Mouse (Mus musculus) heart, postnatal 0 days (tissue): ENCODE measurements around the gene Ush1g. TPM values are rescaled to one million over a fixed set of nuclear protein-coding genes. Genes with fewer than 3 reads are reported as not detected.

Experiments used
- ATAC-seq: fragments of 200-750 bp; cut with Nextera tagmentation; 2 replicates; pipeline ENCODE4 v1.8.0; 2017; ENCODE audit warnings: low read depth, moderate number of reproducible peaks, moderate library complexity; ENCODE audit not compliant: insufficient read depth
- DNase-seq: peaks from one replicate; pipeline ENCODE4 v3.0.0-alpha.2; 2016; ENCODE audit warnings: low spot score
- H3K27ac ChIP-seq: fragments of 300-500 bp; sonication (generic); 2 replicates; pipeline ENCODE4 v1.5.1; 2014; ENCODE audit warnings: low read depth, mild to moderate bottlenecking
- H3K27me3 ChIP-seq: fragments of 300-500 bp; sonication (generic); 2 replicates; pipeline ENCODE4 v1.6.1; 2014; ENCODE audit warnings: low read length, mixed read lengths; ENCODE audit not compliant: control insufficient read depth, insufficient read depth
- H3K36me3 ChIP-seq: fragments of 300-500 bp; sonication (generic); replicated peaks from 2 replicates; pipeline ENCODE4 v1.6.1; 2014; ENCODE audit warnings: low read length, mixed read lengths; ENCODE audit not compliant: control insufficient read depth, insufficient read depth
- H3K4me1 ChIP-seq: fragments of 300-500 bp; sonication (generic); 2 replicates; pipeline ENCODE4 v1.6.1; 2014; ENCODE audit warnings: antibody characterized with exemption; ENCODE audit not compliant: control insufficient read depth, insufficient read depth
- H3K4me2 ChIP-seq: fragments of 300-500 bp; sonication (generic); 2 replicates; pipeline ENCODE4 v1.6.1; 2014; ENCODE audit warnings: low read depth, mild to moderate bottlenecking, low read length, moderate library complexity
- H3K4me3 ChIP-seq: fragments of 300-500 bp; sonication (generic); 2 replicates; pipeline ENCODE4 v1.5.1; 2014; ENCODE audit warnings: low read depth, low read length
- H3K9ac ChIP-seq: fragments of 300-500 bp; sonication (generic); replicated peaks from 2 replicates; pipeline ENCODE4 v1.6.1; 2014; ENCODE audit warnings: low read depth, low read length, mixed read lengths
- H3K9me3 ChIP-seq: fragments of 300-500 bp; sonication (generic); replicated peaks from 2 replicates; pipeline ENCODE4 v1.6.1; 2016; ENCODE audit warnings: low read length; ENCODE audit not compliant: control insufficient read depth
- CTCF ChIP-seq: IDR thresholded peaks from 2 replicates; pipeline ENCODE4 v1.5.1; 2016; ENCODE audit warnings: antibody characterized with exemption, control low read depth, low read depth
- EP300 ChIP-seq: IDR thresholded peaks from 2 replicates; pipeline ENCODE4 v1.6.1; 2016; ENCODE audit warnings: antibody characterized with exemption, low read depth
- WGBS: fragments of 180-500 bp; shearing (Covaris S2); extraction: QIAGEN DNeasy Blood & Tissue Kit; methylation state at CpG from one replicate; pipeline ENCODE4 v1.1.7; 2014; 5-methylcytosine and 5-hydroxymethylcytosine counted together
- polyA plus RNA-seq: library from polyadenylated mRNA; unstranded; fragments of >200 nt; fragmentation: Nextera tagmentation; extraction: Ambion mirVana; gene quantifications from 2 replicates; pipeline ENCODE4 v1.2.1, GENCODE M21; 2015
- total RNA-seq: library from RNA; depleted of rRNA; stranded (reverse); fragments of >200 nt; gene quantifications from 2 replicates; pipeline ENCODE4 v1.2.3, GENCODE M21; 2014; ENCODE audit warnings: low replicate concordance

The Ush1g gene
- total and polyA plus RNA-seq, 2 experiments from 2014 or later: 0.03 TPM; not detected in 1

GRCm38 (mm10) chr11:115270148-115270861, 51.5 kb downstream of the Ush1g start:
- DNase-seq (peak; percentile 63), ATAC-seq (peak; percentile 12; the same call in 1 of the 2 replicates)
- Histone ChIP-seq H3K4me2 (no peak overlapping the region), H3K4me3 (no peak overlapping the region), H3K4me1 (peaks cover 9% of the 10 kb centered on the region; the same call in 1 of the 2 replicates), H3K9me3 (no peaks in the 10 kb centered on the region), H3K9ac (no peak overlapping the region), H3K27me3 (peaks cover 34% of the 10 kb centered on the region), H3K36me3 (peaks cover 6% of the 10 kb centered on the region; the same call in 1 of the 2 replicates), H3K27ac (no peak overlapping the region)
- no peak for TF ChIP-seq EP300
- peak; percentile 92 for TF ChIP-seq CTCF
- 26% methylated on average over 19 of the region's 19 CpGs for WGBS

GRCm38 (mm10) chr11:115269330-115270066, 52.3 kb downstream of the Ush1g start:
- Histone ChIP-seq H3K4me1 (peaks cover 13% of the 10 kb centered on the region; the same call in 1 of the 2 replicates), H3K9ac (no peak overlapping the region), H3K36me3 (peaks cover 6% of the 10 kb centered on the region; the same call in 1 of the 2 replicates), H3K4me2 (no peak overlapping the region), H3K9me3 (no peaks in the 10 kb centered on the region), H3K27ac (no peak overlapping the region), H3K4me3 (no peak overlapping the region), H3K27me3 (peaks cover 42% of the 10 kb centered on the region)
- WGBS: 89% methylated on average over 26 of the region's 27 CpGs
- no peak for DNase-seq
- ATAC-seq: no peak
- no peak for TF ChIP-seq EP300
- TF ChIP-seq CTCF: no peak

- Histone ChIP-seq H3K4me1 (peaks cover 13% of the 10 kb centered on the region; the same call in 1 of the 2 replicates), H3K27me3 (peaks cover 57% of the 10 kb centered on the region), H3K4me3 (no peak overlapping the region), H3K4me2 (no peak overlapping the region), H3K27ac (no peak overlapping the region), H3K9ac (no peak overlapping the region), H3K36me3 (peaks cover 6% of the 10 kb centered on the region; the same call in 1 of the 2 replicates), H3K9me3 (no peaks in the 10 kb centered on the region)
- 85% methylated on average over 11 of the region's 11 CpGs for WGBS
- no peak for DNase-seq
- TF ChIP-seq CTCF (no peak), EP300 (no peak)
- ATAC-seq: no peak
Observed at GRCm38 (mm10) chr11:115267958-115268357, 53.9 kb downstream of the Ush1g start.

- peaks cover 64% of the 10 kb centered on the region for H3K27me3 ChIP-seq
- peak within 1 kb of the TSS; percentile 48 for H3K4me3 ChIP-seq
- H3K4me2 ChIP-seq: peak within 1 kb of the TSS; percentile 65
- WGBS: 9% methylated on average over 46 of the region's 50 CpGs
- DNase-seq: no peak
- peaks cover 13% of the 10 kb centered on the region; the same call in 1 of the 2 replicates for H3K4me1 ChIP-seq
- H3K9ac ChIP-seq: peak within 1 kb of the TSS; percentile 9; the same call in 1 of the 2 replicates
- no peak within 1 kb of the TSS for H3K27ac ChIP-seq
- H3K9me3 ChIP-seq: no peaks in the 10 kb centered on the region
- peaks cover 6% of the 10 kb centered on the region; the same call in 1 of the 2 replicates for H3K36me3 ChIP-seq
- ATAC-seq: no peak
- TF ChIP-seq CTCF: no peak
- no peak for TF ChIP-seq EP300
Observed at GRCm38 (mm10) chr11:115267061-115267883, 54.6 kb downstream of the Ush1g start, which contains the start of gene Grin2c. Gene Grin2c, minus strand, starts transcription at chr11:115267243.

- Histone ChIP-seq H3K27ac (no peak overlapping the region), H3K27me3 (peaks cover 73% of the 10 kb centered on the region), H3K4me1 (peaks cover 13% of the 10 kb centered on the region; the same call in 1 of the 2 replicates), H3K4me2 (peak overlapping the region; percentile 65), H3K9ac (no peak overlapping the region), H3K4me3 (peak overlapping the region; percentile 48), H3K36me3 (peaks cover 6% of the 10 kb centered on the region; the same call in 1 of the 2 replicates), H3K9me3 (no peaks in the 10 kb centered on the region)
- DNase-seq (no peak), ATAC-seq (no peak)
- WGBS: 4% methylated on average over 22 of the region's 22 CpGs
- TF ChIP-seq CTCF: no peak
- no peak for TF ChIP-seq EP300
Observed at GRCm38 (mm10) chr11:115266400-115266778, 55.5 kb downstream of the Ush1g start.
